Mouse (Mus musculus): ENCODE measurements around the gene Cldn7. TPM values are rescaled to one million over a fixed set of nuclear protein-coding genes. Genes with fewer than 3 reads are reported as not detected.
A peak's percentile ranks its signal among the peaks of the same experiment; 100 is the strongest.

Cldn7 gene
- total RNA-seq, 1 experiment: 24.9 TPM

DNA sequence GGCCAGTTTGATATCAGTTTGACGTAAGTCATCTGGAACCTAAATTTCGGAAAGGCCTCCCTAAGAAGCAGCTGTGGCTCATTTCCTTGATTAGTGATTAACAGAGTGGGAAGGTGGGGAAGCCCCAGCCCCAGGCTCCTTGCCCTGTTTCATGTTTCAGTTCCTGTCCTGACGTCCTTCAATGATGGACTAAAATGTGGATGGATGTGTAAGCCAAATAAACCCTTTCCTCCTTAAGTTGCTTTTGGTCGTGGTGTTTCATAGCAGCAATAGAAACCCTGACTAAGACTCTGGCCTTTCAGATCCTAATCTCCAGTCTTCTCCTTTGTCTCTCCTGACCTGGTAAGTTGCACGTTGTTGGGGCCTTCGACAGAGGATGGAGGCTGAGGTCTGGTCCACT is 5.6 kb downstream of the Cldn7 start:
- Histone ChIP-seq H3K27ac (ENCODE audit: insufficient read depth, low read depth, low read length, poor library complexity, severe bottlenecking) (no peak overlapping the region), H3K9me3 (ENCODE audit: control insufficient read depth, insufficient read depth, low read depth, low read length) (no peaks in the 10 kb centered on the region), H3K36me3 (ENCODE audit: control insufficient read depth, insufficient read depth, low read length, poor library complexity, severe bottlenecking) (peaks cover 23% of the 10 kb centered on the region), H3K4me3 (ENCODE audit: insufficient read depth in 1 of 2, low read depth in 1 of 2, low read length in 2 of 2, poor library complexity in 1 of 2, severe bottlenecking in 1 of 2) (no peak overlapping the region), H3K9ac (ENCODE audit: insufficient read depth, low read depth, low read length, poor library complexity, severe bottlenecking) (no peak overlapping the region), H3K4me1 (ENCODE audit: control insufficient read depth in 2 of 2, insufficient read depth in 2 of 2, low read length in 2 of 2, poor library complexity in 1 of 2) (peaks cover 0 to 6% of the 10 kb centered on the region in 2 experiments; a peak in 1 of 4 replicates)
- DNase-seq (ENCODE audit: low read depth, low spot score): no peak
- in situ Hi-C loops (cut with MboI; ENCODE audit: low sequenced_read_pairs in 2 of 2, unreplicated experiment in 2 of 2): no loop called here
- TF ChIP-seq ZC3H11A (IDR thresholded peaks at IDR 0.05; ENCODE audit: borderline replicate concordance, low read depth, low read length): no peak
- TF ChIP-seq MAFK (IDR thresholded peaks at IDR 0.05; ENCODE audit: insufficient read depth, low read depth, low read length): no peak
- no peak for TF ChIP-seq CHD2 (IDR thresholded peaks at IDR 0.05; ENCODE audit: low read depth, low read length)
- TF ChIP-seq HCFC1 (IDR thresholded peaks at IDR 0.05; ENCODE audit: borderline replicate concordance, insufficient read depth, low read length): no peak

DNA sequence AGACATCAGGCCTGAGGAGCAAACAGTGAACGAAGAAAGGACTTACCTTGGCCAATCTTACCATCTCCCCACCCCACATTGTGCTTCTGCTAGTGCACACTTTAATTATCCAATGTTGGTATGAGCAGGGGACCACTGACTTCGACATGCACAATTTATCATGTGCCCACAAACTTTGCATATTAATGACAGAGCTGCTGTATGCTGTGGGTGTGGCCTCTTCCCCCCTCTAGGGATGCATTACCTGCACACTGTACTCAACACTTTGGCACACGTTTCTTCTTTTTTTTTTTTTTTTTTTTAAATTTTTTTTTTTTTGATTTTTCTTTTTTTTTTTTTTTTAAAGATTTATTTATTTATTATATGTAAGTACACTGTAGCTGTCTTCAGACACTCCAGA is 6.2 kb downstream of the Cldn7 start:
- TF ChIP-seq ZC3H11A (IDR thresholded peaks at IDR 0.05; ENCODE audit: borderline replicate concordance, low read depth, low read length): no peak
- TF ChIP-seq ZNF384 (IDR thresholded peaks at IDR 0.05; ENCODE audit: low read depth, low read length): peak; percentile 53; the same call in 1 of the 2 replicates
- peaks cover 0 to 6% of the 10 kb centered on the region in 2 experiments; a peak in 1 of 4 replicates for H3K4me1 ChIP-seq (ENCODE audit: control insufficient read depth in 2 of 2, insufficient read depth in 2 of 2, low read length in 2 of 2, poor library complexity in 1 of 2)
- H3K9me3 ChIP-seq (ENCODE audit: control insufficient read depth, insufficient read depth, low read depth, low read length): no peaks in the 10 kb centered on the region
- H3K36me3 ChIP-seq (ENCODE audit: control insufficient read depth, insufficient read depth, low read length, poor library complexity, severe bottlenecking): peaks cover 26% of the 10 kb centered on the region
- DNase-seq (ENCODE audit: low read depth, low spot score): no peak
- in situ Hi-C loops (cut with MboI; ENCODE audit: low sequenced_read_pairs in 2 of 2, unreplicated experiment in 2 of 2): no loop called here
- H3K9ac ChIP-seq (ENCODE audit: insufficient read depth, low read depth, low read length, poor library complexity, severe bottlenecking): no peak overlapping the region
- H3K27ac ChIP-seq (ENCODE audit: insufficient read depth, low read depth, low read length, poor library complexity, severe bottlenecking): no peak overlapping the region
- H3K4me3 ChIP-seq (ENCODE audit: insufficient read depth in 1 of 2, low read depth in 1 of 2, low read length in 2 of 2, poor library complexity in 1 of 2, severe bottlenecking in 1 of 2): no peak overlapping the region

DNA sequence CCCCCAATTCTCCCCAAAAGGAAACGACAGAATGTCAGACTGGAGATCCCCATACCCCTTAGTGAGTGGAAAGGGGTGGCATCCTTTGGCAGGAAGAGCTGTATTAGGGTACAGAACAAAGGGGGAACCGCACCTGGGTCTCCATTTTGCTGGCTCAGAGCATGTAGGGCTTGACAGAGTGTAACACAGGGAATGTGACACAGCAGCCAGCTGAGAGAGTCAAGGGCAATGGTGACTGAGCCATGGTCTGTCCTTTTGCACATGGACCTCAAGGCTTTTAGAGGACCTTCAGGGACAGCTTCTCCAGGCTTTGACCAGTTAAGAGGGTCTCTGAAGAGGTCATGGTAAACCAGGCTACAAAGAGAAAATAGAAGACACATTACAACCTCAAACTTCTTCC is 10.3 kb downstream of the Cldn7 start:
- DNase-seq (ENCODE audit: low read depth, low spot score): no peak
- no peaks in the 10 kb centered on the region for H3K4me1 ChIP-seq (ENCODE audit: control insufficient read depth in 2 of 2, insufficient read depth in 2 of 2, low read length in 2 of 2, poor library complexity in 1 of 2)
- H3K9me3 ChIP-seq (ENCODE audit: control insufficient read depth, insufficient read depth, low read depth, low read length): no peaks in the 10 kb centered on the region
- no peak overlapping the region for H3K27ac ChIP-seq (ENCODE audit: insufficient read depth, low read depth, low read length, poor library complexity, severe bottlenecking)
- H3K4me3 ChIP-seq (ENCODE audit: insufficient read depth in 1 of 2, low read depth in 1 of 2, low read length in 2 of 2, poor library complexity in 1 of 2, severe bottlenecking in 1 of 2): no peak overlapping the region
- no peak for TF ChIP-seq CHD2 (IDR thresholded peaks at IDR 0.05; ENCODE audit: low read depth, low read length)
- TF ChIP-seq MAFK (IDR thresholded peaks at IDR 0.05; ENCODE audit: insufficient read depth, low read depth, low read length): no peak
- TF ChIP-seq ZNF384 (IDR thresholded peaks at IDR 0.05; ENCODE audit: low read depth, low read length): no peak
- no peak for TF ChIP-seq ZC3H11A (IDR thresholded peaks at IDR 0.05; ENCODE audit: borderline replicate concordance, low read depth, low read length)
- TF ChIP-seq HCFC1 (IDR thresholded peaks at IDR 0.05; ENCODE audit: borderline replicate concordance, insufficient read depth, low read length): no peak
- H3K9ac ChIP-seq (ENCODE audit: insufficient read depth, low read depth, low read length, poor library complexity, severe bottlenecking): no peak overlapping the region
- in situ Hi-C loops (cut with MboI; ENCODE audit: low sequenced_read_pairs in 2 of 2, unreplicated experiment in 2 of 2): no loop called here
- H3K36me3 ChIP-seq (ENCODE audit: control insufficient read depth, insufficient read depth, low read length, poor library complexity, severe bottlenecking): peaks cover 21% of the 10 kb centered on the region

GRCm38 (mm10) chr11:69976271-69976670 is 11.7 kb downstream of the Cldn7 start:
- H3K9me3 ChIP-seq (ENCODE audit: control insufficient read depth, insufficient read depth, low read depth, low read length): no peaks in the 10 kb centered on the region
- no peak overlapping the region for H3K4me3 ChIP-seq (ENCODE audit: insufficient read depth in 1 of 2, low read depth in 1 of 2, low read length in 2 of 2, poor library complexity in 1 of 2, severe bottlenecking in 1 of 2)
- H3K9ac ChIP-seq (ENCODE audit: insufficient read depth, low read depth, low read length, poor library complexity, severe bottlenecking): no peak overlapping the region
- H3K4me1 ChIP-seq (ENCODE audit: control insufficient read depth in 2 of 2, insufficient read depth in 2 of 2, low read length in 2 of 2, poor library complexity in 1 of 2): no peaks in the 10 kb centered on the region
- in situ Hi-C loops (cut with MboI; ENCODE audit: low sequenced_read_pairs in 2 of 2, unreplicated experiment in 2 of 2): no loop called here
- H3K27ac ChIP-seq (ENCODE audit: insufficient read depth, low read depth, low read length, poor library complexity, severe bottlenecking): no peak overlapping the region
- no peak for DNase-seq (ENCODE audit: low read depth, low spot score)
- peaks cover 21% of the 10 kb centered on the region for H3K36me3 ChIP-seq (ENCODE audit: control insufficient read depth, insufficient read depth, low read length, poor library complexity, severe bottlenecking)
- TF ChIP-seq CHD2 (IDR thresholded peaks at IDR 0.05; ENCODE audit: low read depth, low read length) (no peak), MAFK (IDR thresholded peaks at IDR 0.05; ENCODE audit: insufficient read depth, low read depth, low read length) (no peak), HCFC1 (IDR thresholded peaks at IDR 0.05; ENCODE audit: borderline replicate concordance, insufficient read depth, low read length) (no peak), ZC3H11A (IDR thresholded peaks at IDR 0.05; ENCODE audit: borderline replicate concordance, low read depth, low read length) (no peak), ZNF384 (IDR thresholded peaks at IDR 0.05; ENCODE audit: low read depth, low read length) (no peak)

DNA sequence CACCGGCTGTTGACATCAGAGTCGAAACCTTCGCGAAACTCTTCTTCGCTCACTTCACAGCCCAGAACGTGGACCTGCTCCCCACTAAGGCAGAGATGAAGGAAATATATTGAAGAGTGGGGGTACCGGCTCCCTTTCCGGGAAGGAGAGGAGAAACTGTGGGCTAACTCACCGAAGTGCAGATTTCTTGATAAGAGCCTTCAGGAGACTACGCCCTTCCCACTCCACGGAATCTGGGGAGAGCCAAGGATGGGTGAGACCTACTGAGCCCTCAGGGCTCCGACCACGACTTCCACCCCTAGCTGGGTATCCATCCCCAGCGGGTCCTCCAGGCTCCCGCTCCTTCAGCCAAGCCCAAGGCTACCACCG is 15.2 kb downstream of the Cldn7 start:
- Histone ChIP-seq H3K9me3 (ENCODE audit: control insufficient read depth, insufficient read depth, low read depth, low read length) (no peaks in the 10 kb centered on the region), H3K27ac (ENCODE audit: insufficient read depth, low read depth, low read length, poor library complexity, severe bottlenecking) (peak overlapping the region; percentile 65; the same call in 1 of the 2 replicates), H3K4me3 (ENCODE audit: insufficient read depth in 1 of 2, low read depth in 1 of 2, low read length in 2 of 2, poor library complexity in 1 of 2, severe bottlenecking in 1 of 2) (peak overlapping the region; percentile 84 to 91), H3K36me3 (ENCODE audit: control insufficient read depth, insufficient read depth, low read length, poor library complexity, severe bottlenecking) (peaks cover 17% of the 10 kb centered on the region), H3K9ac (ENCODE audit: insufficient read depth, low read depth, low read length, poor library complexity, severe bottlenecking) (peak overlapping the region; percentile 90), H3K4me1 (ENCODE audit: control insufficient read depth in 2 of 2, insufficient read depth in 2 of 2, low read length in 2 of 2, poor library complexity in 1 of 2) (peaks cover 0 to 2% of the 10 kb centered on the region in 2 experiments; a peak in 1 of 4 replicates)
- TF ChIP-seq MAFK (IDR thresholded peaks at IDR 0.05; ENCODE audit: insufficient read depth, low read depth, low read length): no peak
- TF ChIP-seq ZNF384 (IDR thresholded peaks at IDR 0.05; ENCODE audit: low read depth, low read length): no peak
- TF ChIP-seq CHD2 (IDR thresholded peaks at IDR 0.05; ENCODE audit: low read depth, low read length): no peak
- TF ChIP-seq ZC3H11A (IDR thresholded peaks at IDR 0.05; ENCODE audit: borderline replicate concordance, low read depth, low read length): no peak
- no peak for TF ChIP-seq HCFC1 (IDR thresholded peaks at IDR 0.05; ENCODE audit: borderline replicate concordance, insufficient read depth, low read length)
- in situ Hi-C loops (cut with MboI; ENCODE audit: low sequenced_read_pairs in 2 of 2, unreplicated experiment in 2 of 2): no loop called here
- no peak for DNase-seq (ENCODE audit: low read depth, low spot score)
